Mouse (Mus musculus) liver, embryonic 14.5 days (tissue): ENCODE measurements around the gene Rora.

Experiments
- CTCF ChIP-seq: IDR thresholded peaks from 2 replicates; pipeline ENCODE4 v1.5.1; 2016; ENCODE audit warnings: antibody characterized with exemption, low read depth, control low read depth
- EP300 ChIP-seq: IDR thresholded peaks from 2 replicates; pipeline ENCODE4 v1.6.1; 2016; ENCODE audit warnings: antibody characterized with exemption, low read depth

GRCm38 (mm10) chr9:68790922-68791321 lies 137.3 kb downstream of the Rora start:
- no peak for TF ChIP-seq CTCF
- TF ChIP-seq EP300: no peak
